Mouse (Mus musculus): ENCODE data around the gene Cxcl14.

GRCm38 (mm10) chr13:56336982-56337381, 40.6 kb upstream of the Cxcl14 start:
- TF ChIP-seq CTCF (IDR thresholded peaks at IDR 0.05; ENCODE audit: low read depth) (no peak), EP300 (IDR thresholded peaks at IDR 0.05; ENCODE audit: low read depth) (no peak)
